Mouse (Mus musculus) forebrain, embryonic 11.5 days (tissue): ENCODE measurements at regions not wholly inside any gene's neighbourhood (a gene's known extent, or its start where the extent isn't known, plus 50 kb on each side); places are given as distances from the start of the nearest gene placed in this dataset.

Experiments used
- ATAC-seq: fragments of 200-750 bp; cut with Nextera tagmentation; replicated peaks from 2 replicates; pipeline ENCODE4 v1.8.0; 2017; ENCODE audit warnings: moderate TSS enrichment; ENCODE audit not compliant: low FRiP score
- DNase-seq: peaks from one replicate; pipeline ENCODE4 v3.0.0-alpha.2; 2017; ENCODE audit warnings: low spot score
- H3K27ac ChIP-seq: fragments of 300-500 bp; sonication (generic); 2 replicates; pipeline ENCODE4 v1.5.1; 2014; ENCODE audit warnings: low read depth, low read length
- H3K27me3 ChIP-seq: fragments of 300-500 bp; sonication (generic); 2 replicates; pipeline ENCODE4 v1.6.1; 2014; ENCODE audit warnings: mild to moderate bottlenecking, low read length, mixed read lengths; ENCODE audit not compliant: control insufficient read depth, insufficient read depth
- H3K36me3 ChIP-seq: fragments of 300-500 bp; sonication (generic); 2 replicates; pipeline ENCODE4 v1.6.1; 2014; ENCODE audit warnings: mild to moderate bottlenecking, low read length, moderate library complexity, mixed read lengths; ENCODE audit not compliant: control insufficient read depth, insufficient read depth
- H3K4me1 ChIP-seq: fragments of 300-500 bp; sonication (generic); replicated peaks from 2 replicates; pipeline ENCODE4 v1.6.1; 2014; ENCODE audit warnings: low read length, mixed read lengths; ENCODE audit not compliant: control insufficient read depth, insufficient read depth
- H3K4me2 ChIP-seq: fragments of 300-500 bp; sonication (generic); 2 replicates; pipeline ENCODE4 v1.6.1; 2014; ENCODE audit warnings: low read depth, mild to moderate bottlenecking, low read length, moderate library complexity, mixed read lengths; ENCODE audit not compliant: severe bottlenecking
- H3K4me3 ChIP-seq: fragments of 300-500 bp; sonication (generic); 2 replicates; pipeline ENCODE4 v1.5.1; 2014; ENCODE audit warnings: low read depth, low read length
- H3K9ac ChIP-seq: fragments of 300-500 bp; sonication (generic); 2 replicates; pipeline ENCODE4 v1.6.1; 2014; ENCODE audit warnings: low read length
- H3K9me3 ChIP-seq: fragments of 300-500 bp; sonication (generic); 2 replicates; pipeline ENCODE4 v1.6.1; 2016; ENCODE audit warnings: low read length, mixed read lengths; ENCODE audit not compliant: control insufficient read depth
- WGBS: fragments of 180-500 bp; shearing (Covaris S2); extraction: QIAGEN DNeasy Blood & Tissue Kit; methylation state at CpG from one replicate; pipeline ENCODE4 v1.1.7; 2014; 5-methylcytosine and 5-hydroxymethylcytosine counted together

DNA sequence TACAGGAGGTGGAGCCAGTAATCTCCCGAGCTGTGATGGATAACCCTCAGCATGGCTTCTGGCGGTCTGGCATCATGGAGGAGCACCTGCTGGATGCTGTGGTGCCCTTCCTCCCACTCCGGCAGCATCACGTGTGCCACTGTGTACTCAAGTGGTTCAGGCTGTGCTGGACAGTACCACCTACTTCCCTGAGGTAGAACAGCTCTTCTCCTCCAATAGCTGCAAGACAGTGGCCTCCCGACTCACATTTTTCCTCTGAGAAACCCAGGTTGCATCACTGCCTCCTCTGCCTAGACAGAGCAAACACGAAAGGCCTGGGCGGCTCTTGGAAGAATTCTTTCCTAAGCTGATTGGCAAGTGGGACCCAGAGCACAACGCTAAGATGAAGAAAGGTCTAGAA is 113.3 kb downstream of the Pcdh18 start:
- Histone ChIP-seq H3K27ac (no peak overlapping the region), H3K4me1 (0 out of 2 replicates have a peak, but pooled peaks cover 2% of the 10 kb centered on the region), H3K27me3 (no peaks in the 10 kb centered on the region), H3K4me2 (no peak overlapping the region), H3K4me3 (no peak overlapping the region), H3K9me3 (no peaks in the 10 kb centered on the region), H3K9ac (no peak overlapping the region), H3K36me3 (no peaks in the 10 kb centered on the region)
- DNase-seq: no peak
- 95% methylated on average over 8 of the region's 8 CpGs for WGBS
- no peak for ATAC-seq

DNA sequence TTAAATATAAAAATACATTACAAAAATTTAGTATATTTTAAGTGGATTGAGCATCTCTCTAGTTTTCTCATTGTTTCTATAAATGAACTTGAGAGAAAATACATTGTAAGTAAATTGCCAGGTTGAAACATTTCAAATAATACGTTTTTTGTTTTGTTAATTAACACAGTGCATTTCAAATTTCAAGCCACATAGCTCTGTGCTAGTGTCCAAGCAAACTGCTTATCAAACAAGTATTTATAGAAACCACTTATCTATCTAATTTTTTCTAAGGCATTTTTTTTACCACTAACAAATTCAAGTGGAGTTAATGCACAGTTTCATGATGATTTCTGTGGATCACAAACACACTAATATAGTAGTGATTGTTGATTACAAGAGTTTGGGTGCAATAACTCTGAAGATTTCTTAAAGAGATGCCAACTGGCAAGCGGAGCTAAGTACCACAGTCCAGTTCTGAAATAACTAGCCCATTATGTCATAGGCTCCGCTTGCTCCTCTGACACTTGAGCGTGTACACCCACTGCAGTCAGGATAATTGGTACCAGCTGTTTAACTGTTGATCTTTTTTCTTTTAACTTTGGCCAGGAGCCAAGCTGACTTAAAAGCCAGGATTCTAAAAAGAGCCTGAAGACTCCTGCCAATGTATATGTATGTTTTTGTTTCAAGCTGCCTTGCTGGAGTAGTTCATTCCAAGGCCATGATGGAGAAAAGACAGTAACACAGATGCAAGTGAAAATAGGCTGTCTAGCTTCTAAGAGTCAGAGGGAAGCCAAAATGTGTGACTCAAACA is 115.0 kb downstream of the Pcdh18 start:
- Histone ChIP-seq H3K4me1 (0 out of 2 replicates have a peak, but pooled peaks cover 2% of the 10 kb centered on the region), H3K4me3 (no peak overlapping the region), H3K9me3 (no peaks in the 10 kb centered on the region), H3K27me3 (no peaks in the 10 kb centered on the region), H3K4me2 (no peak overlapping the region), H3K9ac (no peak overlapping the region), H3K36me3 (no peaks in the 10 kb centered on the region), H3K27ac (no peak overlapping the region)
- no peak for DNase-seq
- ATAC-seq: peak; percentile 90
- WGBS: 40% methylated on average over 4 of the region's 4 CpGs

- Histone ChIP-seq H3K4me3 (no peak overlapping the region), H3K27me3 (no peaks in the 10 kb centered on the region), H3K27ac (no peak overlapping the region), H3K9me3 (no peaks in the 10 kb centered on the region), H3K36me3 (no peaks in the 10 kb centered on the region), H3K9ac (no peak overlapping the region), H3K4me1 (0 out of 2 replicates have a peak, but pooled peaks cover 2% of the 10 kb centered on the region), H3K4me2 (no peak overlapping the region)
- WGBS: 56% methylated on average over 1 of the region's 1 CpGs
- no peak for DNase-seq
- ATAC-seq: no peak
These were observed 115.7 kb downstream of the Pcdh18 start for GRCm38 (mm10) chr3:49641411-49641810.

DNA sequence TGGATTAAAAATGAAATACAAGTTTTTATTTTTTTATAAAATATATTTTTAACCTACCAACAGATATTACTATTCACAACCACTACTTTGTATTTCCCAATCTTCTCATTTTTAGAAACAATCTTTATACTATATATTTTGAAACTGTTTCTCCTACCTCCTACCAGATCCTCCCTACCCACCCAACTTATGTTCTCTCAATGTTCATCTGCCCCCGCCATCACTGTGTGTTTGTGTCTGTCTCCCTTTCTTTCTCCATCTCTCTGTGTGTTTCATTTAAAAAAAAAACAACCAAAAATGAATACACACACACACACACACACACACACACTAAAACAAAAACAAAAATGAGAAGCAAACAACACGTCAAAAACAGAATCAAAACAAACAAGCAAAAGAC is 118.5 kb downstream of the Pcdh18 start:
- WGBS: 89% methylated on average over 2 of the region's 2 CpGs

DNA sequence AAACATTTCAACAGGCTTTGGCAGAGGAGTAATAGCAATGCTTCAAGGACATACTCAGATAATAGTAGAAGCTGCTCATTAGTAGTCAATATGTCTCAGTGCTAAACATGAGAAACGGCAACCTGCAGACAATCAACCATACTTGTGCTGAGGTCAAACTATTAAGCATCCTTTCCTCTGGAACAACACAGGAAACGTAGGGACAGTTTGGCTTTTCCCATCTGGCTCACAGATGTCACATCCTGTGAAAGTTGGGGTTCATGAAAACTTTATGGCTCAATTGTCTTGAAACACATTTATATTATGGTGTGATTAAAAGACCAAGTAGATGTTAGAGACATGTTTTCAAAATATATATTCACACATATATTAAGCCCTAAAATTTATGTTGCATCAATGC is 120.4 kb downstream of the Pcdh18 start:
- Histone ChIP-seq H3K4me2 (no peak overlapping the region), H3K4me1 (0 out of 2 replicates have a peak, but pooled peaks cover 2% of the 10 kb centered on the region), H3K9ac (no peak overlapping the region), H3K27me3 (no peaks in the 10 kb centered on the region), H3K4me3 (no peak overlapping the region), H3K27ac (no peak overlapping the region), H3K9me3 (no peaks in the 10 kb centered on the region), H3K36me3 (no peaks in the 10 kb centered on the region)
- DNase-seq: no peak
- WGBS: 76% methylated on average over 2 of the region's 2 CpGs
- no peak for ATAC-seq

More for the DNA sequence above, 118.5 kb downstream of the Pcdh18 start:
- Histone ChIP-seq H3K4me3 (no peak overlapping the region), H3K4me1 (0 out of 2 replicates have a peak, but pooled peaks cover 2% of the 10 kb centered on the region), H3K27me3 (no peaks in the 10 kb centered on the region), H3K9me3 (no peaks in the 10 kb centered on the region), H3K9ac (no peak overlapping the region), H3K27ac (no peak overlapping the region), H3K4me2 (no peak overlapping the region), H3K36me3 (no peaks in the 10 kb centered on the region)
- DNase-seq (no peak), ATAC-seq (no peak)

DNA sequence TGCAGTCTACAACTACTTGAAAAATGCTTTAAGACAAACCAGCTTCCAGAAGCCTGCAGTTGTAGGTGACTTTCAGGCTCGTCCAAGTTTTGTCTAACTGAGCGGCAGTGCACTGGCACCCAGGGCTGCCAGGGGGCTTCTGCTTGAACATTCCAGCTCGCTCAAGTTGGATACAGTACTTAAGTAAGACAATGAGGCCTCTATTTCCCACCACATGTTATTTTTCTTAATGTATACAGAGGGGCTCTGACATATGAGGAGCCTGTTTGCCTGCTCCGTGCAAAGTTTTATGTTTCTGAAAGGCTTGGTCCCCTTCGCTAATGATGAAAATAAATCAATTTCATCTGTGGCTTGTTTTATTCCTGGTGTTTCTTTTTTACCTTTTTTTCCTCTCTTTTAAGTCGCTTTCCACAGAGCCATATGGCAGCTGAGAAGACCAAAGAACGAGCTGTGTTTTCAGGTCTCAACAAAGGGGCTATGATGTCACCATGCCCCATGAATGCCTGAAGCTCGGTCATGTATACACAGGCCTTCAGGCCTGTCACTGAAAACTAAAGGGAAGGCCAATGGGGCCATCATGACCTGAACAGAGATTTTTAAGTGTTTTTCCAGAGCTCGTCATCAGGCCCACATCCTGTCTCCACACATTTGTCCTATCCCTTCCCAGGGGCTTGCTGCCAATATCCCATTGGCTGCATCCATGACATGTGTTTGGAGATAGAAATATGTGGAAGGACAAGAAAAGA is 164.2 kb downstream of the Pcdh18 start:
- DNase-seq (peak; percentile 51), ATAC-seq (peak; percentile 93)
- Histone ChIP-seq H3K27ac (peak overlapping the region; percentile 64; the same call in 1 of the 2 replicates), H3K36me3 (no peaks in the 10 kb centered on the region), H3K9ac (no peak overlapping the region), H3K4me2 (no peak overlapping the region), H3K9me3 (no peaks in the 10 kb centered on the region), H3K4me1 (peaks cover 3% of the 10 kb centered on the region; the same call in 1 of the 2 replicates), H3K4me3 (no peak overlapping the region), H3K27me3 (no peaks in the 10 kb centered on the region)
- 30% methylated on average over 9 of the region's 9 CpGs for WGBS

- no peak overlapping the region for H3K27ac ChIP-seq
- DNase-seq (no peak), ATAC-seq (no peak)
- no peak overlapping the region for H3K4me3 ChIP-seq
- H3K4me2 ChIP-seq: no peak overlapping the region
- WGBS: 54% methylated on average over 2 of the region's 2 CpGs
- no peak overlapping the region for H3K9ac ChIP-seq
- peaks cover 3% of the 10 kb centered on the region; the same call in 1 of the 2 replicates for H3K4me1 ChIP-seq
- no peaks in the 10 kb centered on the region for H3K36me3 ChIP-seq
- no peaks in the 10 kb centered on the region for H3K27me3 ChIP-seq
- H3K9me3 ChIP-seq: no peaks in the 10 kb centered on the region
These were observed 166.9 kb downstream of the Pcdh18 start for GRCm38 (mm10) chr3:49590234-49590633.

- H3K9me3 ChIP-seq: no peaks in the 10 kb centered on the region
- no peak overlapping the region for H3K4me2 ChIP-seq
- no peak for DNase-seq
- no peak overlapping the region for H3K4me3 ChIP-seq
- no peak overlapping the region for H3K9ac ChIP-seq
- H3K4me1 ChIP-seq: no peaks in the 10 kb centered on the region
- no peak; the same call in 1 of the 2 replicates for ATAC-seq
- 48% methylated on average over 6 of the region's 6 CpGs for WGBS
- H3K36me3 ChIP-seq: no peaks in the 10 kb centered on the region
- no peaks in the 10 kb centered on the region for H3K27me3 ChIP-seq
- H3K27ac ChIP-seq: no peak overlapping the region
These were observed 170.5 kb downstream of the Pcdh18 start for GRCm38 (mm10) chr3:49586531-49587168.
